Mouse (Mus musculus) neural tube, embryonic 14.5 days (tissue): Measurements from ENCODE around the gene Pir. TPM values are rescaled to one million over a fixed set of nuclear protein-coding genes. Genes with fewer than 3 reads are reported as not detected.

Experiments
- ATAC-seq: fragments of 200-750 bp; cut with Nextera tagmentation; 2 replicates; pipeline ENCODE4 v1.8.0; 2017; ENCODE audit warnings: low read depth, mild to moderate bottlenecking, moderate TSS enrichment, moderate library complexity
- H3K27ac ChIP-seq: fragments of 300-500 bp; sonication (generic); 2 replicates; pipeline ENCODE4 v1.5.1; 2014; ENCODE audit warnings: low read depth, mild to moderate bottlenecking, control low read depth, low read length, moderate library complexity, mixed read lengths
- H3K27me3 ChIP-seq: fragments of 300-500 bp; sonication (generic); 2 replicates; pipeline ENCODE4 v1.6.1; 2014; ENCODE audit warnings: low read length; ENCODE audit not compliant: control insufficient read depth, insufficient read depth
- H3K36me3 ChIP-seq: fragments of 300-500 bp; sonication (generic); 2 replicates; pipeline ENCODE4 v1.6.1; 2014; ENCODE audit warnings: low read length, mixed read lengths; ENCODE audit not compliant: control insufficient read depth, insufficient read depth
- H3K4me1 ChIP-seq: fragments of 300-500 bp; sonication (generic); 2 replicates; pipeline ENCODE4 v1.6.1; 2014; ENCODE audit warnings: low read length; ENCODE audit not compliant: control insufficient read depth, insufficient read depth
- H3K4me2 ChIP-seq: fragments of 300-500 bp; sonication (generic); 2 replicates; pipeline ENCODE4 v1.6.1; 2014; ENCODE audit warnings: mild to moderate bottlenecking, low read depth, low read length, control low read depth
- H3K4me3 ChIP-seq: fragments of 300-500 bp; sonication (generic); 2 replicates; pipeline ENCODE4 v1.5.1; 2014; ENCODE audit warnings: low read depth, low read length, control low read depth, mixed read lengths
- H3K9ac ChIP-seq: fragments of 300-500 bp; sonication (generic); replicated peaks from 2 replicates; pipeline ENCODE4 v1.6.1; 2014; ENCODE audit warnings: low read depth, mild to moderate bottlenecking, control low read depth, low read length, mixed read lengths
- H3K9me3 ChIP-seq: fragments of 300-500 bp; sonication (generic); 2 replicates; pipeline ENCODE4 v1.6.1; 2016; ENCODE audit warnings: low read length; ENCODE audit not compliant: control insufficient read depth
- WGBS: fragments of 180-500 bp; shearing (Covaris S2); extraction: QIAGEN DNeasy Blood & Tissue Kit; methylation state at CpG from one replicate; pipeline ENCODE4 v1.1.7; 2014; 5-methylcytosine and 5-hydroxymethylcytosine counted together
- polyA plus RNA-seq: library from polyadenylated mRNA; unstranded; fragments of >200 nt; fragmentation: Nextera tagmentation; extraction: Ambion mirVana; gene quantifications from 2 replicates; pipeline ENCODE4 v1.2.1, GENCODE M21; 2014

Gene Pir
- polyA plus RNA-seq, 1 experiment from 2014 or later, result 2.5 TPM

DNA sequence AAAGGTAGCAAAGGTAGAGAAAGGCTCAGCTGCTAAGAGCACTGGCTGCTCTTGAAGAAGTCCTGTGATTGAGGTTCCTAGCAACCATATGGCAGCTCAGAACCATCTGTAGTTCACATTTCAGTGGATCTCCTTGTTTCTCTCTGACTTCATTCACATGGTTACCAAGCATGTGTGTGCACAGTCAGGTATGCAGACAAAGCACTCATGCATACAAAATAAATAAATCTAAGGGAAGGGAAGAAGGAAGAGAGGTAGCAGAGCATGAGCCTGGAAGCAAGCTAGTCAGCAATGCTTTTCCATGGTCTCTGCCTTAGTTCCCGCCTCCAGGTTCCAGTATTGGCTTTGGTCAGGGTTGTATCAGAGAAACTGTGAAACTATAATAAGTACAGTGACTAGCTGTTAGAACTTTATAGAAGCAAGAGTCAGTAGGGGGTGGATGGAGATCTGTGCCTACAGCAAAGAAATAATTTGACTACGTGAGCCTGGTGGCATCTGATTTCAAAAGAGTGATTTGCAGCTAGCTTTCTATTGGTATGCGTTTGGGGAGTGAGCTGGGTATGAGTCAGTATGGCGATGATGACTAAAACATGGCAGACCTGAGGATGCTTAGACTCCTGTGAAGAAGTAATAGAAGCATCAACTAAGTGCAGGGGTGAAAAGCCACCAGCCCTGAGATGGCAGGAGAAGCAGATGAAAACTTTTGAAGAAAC, 96.1 kb downstream of the Pir start:
- Histone ChIP-seq H3K27me3 (no peaks in the 10 kb centered on the region), H3K36me3 (no peaks in the 10 kb centered on the region), H3K9ac (no peak overlapping the region), H3K9me3 (no peaks in the 10 kb centered on the region), H3K4me3 (no peak overlapping the region), H3K27ac (no peak overlapping the region), H3K4me1 (no peaks in the 10 kb centered on the region), H3K4me2 (no peak overlapping the region)
- ATAC-seq, result no peak
- WGBS, result 86% methylated on average over 4 of the region's 4 CpGs

DNA sequence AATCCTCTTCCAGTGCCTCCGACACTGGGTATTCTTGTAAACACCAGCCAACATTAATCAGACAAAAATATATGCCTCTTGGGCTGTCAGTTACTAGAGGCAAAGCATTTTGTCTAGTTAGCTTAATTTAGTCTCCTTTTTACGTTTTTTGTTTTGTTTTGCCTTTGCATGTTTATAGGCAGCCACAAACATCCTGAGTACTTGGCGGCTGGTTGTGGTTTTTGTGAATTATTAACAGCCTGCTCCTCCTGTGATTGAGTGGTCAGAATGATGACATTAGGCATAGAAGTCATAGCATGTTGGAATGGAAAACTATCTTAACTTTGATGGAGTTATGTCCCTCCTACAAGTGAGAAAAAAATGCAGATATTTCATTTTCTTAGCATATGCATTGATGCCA, 101.4 kb downstream of the Pir start:
- H3K4me3 ChIP-seq, result no peak overlapping the region
- no peaks in the 10 kb centered on the region for H3K4me1 ChIP-seq
- H3K27ac ChIP-seq, result no peak overlapping the region
- H3K36me3 ChIP-seq, result no peaks in the 10 kb centered on the region
- no peaks in the 10 kb centered on the region for H3K27me3 ChIP-seq
- H3K4me2 ChIP-seq, result no peak overlapping the region
- no peaks in the 10 kb centered on the region for H3K9me3 ChIP-seq
- no peak overlapping the region for H3K9ac ChIP-seq
- ATAC-seq, result no peak
- WGBS, result 80% methylated on average over 3 of the region's 3 CpGs

DNA sequence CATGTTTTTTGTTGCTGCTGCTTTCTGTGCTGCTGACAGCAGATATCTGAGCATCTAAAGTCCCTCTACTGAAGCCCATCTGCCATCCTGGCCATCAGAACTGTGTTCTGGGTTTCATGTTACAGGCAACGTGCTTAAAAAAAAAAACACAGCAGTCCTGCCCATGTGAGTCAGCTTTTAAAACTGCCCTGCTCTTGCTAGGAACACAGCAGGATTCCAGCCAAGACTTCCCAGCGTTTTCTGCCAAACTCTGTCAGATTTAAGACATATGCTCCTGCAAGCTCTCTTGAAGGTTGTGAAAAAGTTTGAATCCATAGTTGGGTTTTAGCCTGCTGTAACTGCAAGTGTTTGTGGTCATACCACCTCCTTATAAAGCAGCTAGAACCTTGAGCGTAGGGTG, 103.9 kb downstream of the Pir start, which contains the start of gene Vegfd:
Gene Vegfd (plus strand): TSS at position 298 of the 400 bp plus-strand sequence.
- H3K4me2 ChIP-seq, result no peak within 1 kb of the TSS
- no peak within 1 kb of the TSS for H3K4me3 ChIP-seq
- H3K9me3 ChIP-seq, result no peaks in the 10 kb centered on the region
- 47% methylated on average over 3 of the region's 3 CpGs for WGBS
- no peaks in the 10 kb centered on the region for H3K36me3 ChIP-seq
- ATAC-seq, result no peak
- no peak within 1 kb of the TSS for H3K27ac ChIP-seq
- no peak within 1 kb of the TSS for H3K9ac ChIP-seq
- no peaks in the 10 kb centered on the region for H3K27me3 ChIP-seq
- no peaks in the 10 kb centered on the region for H3K4me1 ChIP-seq

DNA sequence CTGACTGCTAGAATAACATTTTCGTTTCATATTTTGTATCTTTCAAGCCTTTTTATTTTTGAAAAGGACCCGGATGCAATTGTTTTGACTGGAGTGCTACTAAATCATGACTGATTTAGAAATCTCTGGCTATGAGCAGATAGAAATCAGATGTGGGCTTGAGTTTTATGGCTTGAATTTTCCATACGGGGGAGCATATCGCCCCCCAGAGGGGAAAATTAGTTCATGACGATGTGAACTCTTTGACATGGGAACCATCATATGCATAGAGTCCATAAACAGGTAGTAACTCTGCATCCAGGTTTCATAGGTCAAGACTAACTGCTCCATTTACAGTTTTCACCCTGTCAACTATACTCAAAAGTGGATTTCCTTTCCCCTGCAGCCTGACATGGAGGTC, 105.4 kb downstream of the Pir start:
- 61% methylated on average over 5 of the region's 5 CpGs for WGBS
- no peak overlapping the region for H3K9ac ChIP-seq
- no peaks in the 10 kb centered on the region for H3K4me1 ChIP-seq
- no peak overlapping the region for H3K4me3 ChIP-seq
- no peaks in the 10 kb centered on the region for H3K27me3 ChIP-seq
- H3K4me2 ChIP-seq, result no peak overlapping the region
- H3K27ac ChIP-seq, result no peak overlapping the region
- no peaks in the 10 kb centered on the region for H3K9me3 ChIP-seq
- no peaks in the 10 kb centered on the region for H3K36me3 ChIP-seq
- ATAC-seq, result no peak

DNA sequence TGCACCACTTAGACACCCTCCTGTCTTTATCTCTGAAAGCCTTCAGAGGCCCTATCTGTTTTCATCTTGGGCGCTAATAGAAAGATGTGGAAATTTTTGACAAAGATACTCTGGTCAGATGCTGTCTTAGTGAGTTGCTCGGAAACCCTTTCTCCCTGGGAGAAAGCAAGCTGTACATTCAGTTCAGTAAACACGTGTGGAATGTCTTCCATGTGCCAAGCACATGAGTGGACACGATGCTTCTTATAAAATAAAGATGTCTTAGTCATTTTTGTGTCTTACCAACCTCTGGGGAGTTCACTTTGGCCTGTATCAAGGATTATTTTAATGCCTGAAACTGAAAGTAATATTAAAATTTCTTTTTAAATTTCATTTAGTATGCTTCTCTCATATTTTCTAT, 110.5 kb downstream of the Pir start:
- Histone ChIP-seq H3K4me1 (no peaks in the 10 kb centered on the region), H3K9me3 (no peaks in the 10 kb centered on the region), H3K4me2 (no peak overlapping the region), H3K4me3 (no peak overlapping the region), H3K36me3 (no peaks in the 10 kb centered on the region), H3K27ac (no peak overlapping the region), H3K9ac (no peak overlapping the region), H3K27me3 (no peaks in the 10 kb centered on the region)
- no peak for ATAC-seq
- WGBS, result 81% methylated on average over 4 of the region's 4 CpGs

DNA sequence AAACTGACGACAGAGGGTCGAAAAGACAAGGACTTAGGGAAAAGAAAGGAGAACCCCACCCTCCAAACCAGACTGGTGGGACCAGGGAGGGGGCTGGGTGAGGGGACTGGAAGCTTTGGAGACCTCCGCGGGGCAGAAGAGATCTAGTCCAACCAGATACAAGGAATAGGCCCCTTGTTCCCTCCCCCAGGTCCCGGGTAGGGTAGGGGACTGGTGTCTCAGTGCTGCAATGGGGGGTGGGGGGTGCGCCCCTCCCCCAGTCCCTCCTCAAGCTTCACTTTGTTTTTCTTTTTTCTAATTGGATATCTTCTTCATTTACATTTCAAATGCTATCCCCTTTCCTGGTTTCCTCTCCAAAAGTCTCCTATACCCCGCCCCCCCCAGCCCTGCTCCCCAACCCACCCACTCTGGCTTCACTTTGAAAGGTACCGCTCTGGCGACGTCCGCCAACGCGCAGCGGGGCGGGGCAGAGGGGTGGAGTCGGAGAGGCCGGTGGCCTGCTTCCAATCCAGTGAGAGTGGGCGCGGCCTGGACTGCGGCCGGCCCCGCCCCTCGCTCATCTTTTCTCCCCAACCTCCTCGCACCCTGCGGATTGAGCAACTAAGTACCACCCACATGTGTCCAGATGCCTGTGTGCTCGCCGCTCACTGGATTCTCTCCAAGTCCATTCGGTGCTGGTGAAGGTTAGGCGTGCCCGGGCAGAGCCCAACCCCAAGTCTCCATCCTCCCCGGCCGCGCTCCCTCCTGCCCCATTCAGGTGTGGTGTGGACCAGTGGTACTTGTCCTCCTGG, 112.6 kb downstream of the Pir start:
- Histone ChIP-seq H3K27ac (no peak overlapping the region), H3K36me3 (no peaks in the 10 kb centered on the region), H3K9me3 (no peaks in the 10 kb centered on the region), H3K4me1 (no peaks in the 10 kb centered on the region), H3K4me3 (peak overlapping the region; percentile 28), H3K9ac (no peak overlapping the region; the same call in 1 of the 2 replicates), H3K27me3 (no peaks in the 10 kb centered on the region), H3K4me2 (peak overlapping the region; percentile 59)
- 27% methylated on average over 26 of the region's 33 CpGs for whole genome bisulfite sequencing
- peak; percentile 99 for ATAC-seq

DNA sequence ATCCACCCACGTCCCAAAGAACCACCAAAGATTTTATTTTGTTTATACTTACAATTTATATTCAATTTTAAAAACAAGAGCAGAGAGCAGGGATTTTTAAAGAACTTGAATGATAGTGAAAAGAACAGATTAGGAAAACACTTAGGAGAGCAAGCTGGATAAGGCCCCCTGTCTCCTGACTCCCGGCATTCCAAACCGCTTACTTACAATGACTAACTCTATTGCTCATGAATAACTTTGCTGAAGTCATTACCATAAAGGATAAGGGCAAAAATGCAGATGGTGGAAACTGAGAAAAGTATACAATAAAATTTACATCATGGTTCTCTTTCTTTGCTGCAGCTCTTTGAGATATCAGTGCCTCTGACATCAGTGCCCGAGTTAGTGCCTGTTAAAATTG, 124.9 kb downstream of the Pir start:
- Histone ChIP-seq H3K27me3 (no peaks in the 10 kb centered on the region), H3K27ac (no peak overlapping the region), H3K4me1 (no peaks in the 10 kb centered on the region), H3K4me2 (no peak overlapping the region), H3K36me3 (no peaks in the 10 kb centered on the region), H3K9me3 (no peaks in the 10 kb centered on the region), H3K9ac (no peak overlapping the region), H3K4me3 (no peak overlapping the region)
- 80% methylated on average over 4 of the region's 4 CpGs for WGBS
- no peak for ATAC-seq

DNA sequence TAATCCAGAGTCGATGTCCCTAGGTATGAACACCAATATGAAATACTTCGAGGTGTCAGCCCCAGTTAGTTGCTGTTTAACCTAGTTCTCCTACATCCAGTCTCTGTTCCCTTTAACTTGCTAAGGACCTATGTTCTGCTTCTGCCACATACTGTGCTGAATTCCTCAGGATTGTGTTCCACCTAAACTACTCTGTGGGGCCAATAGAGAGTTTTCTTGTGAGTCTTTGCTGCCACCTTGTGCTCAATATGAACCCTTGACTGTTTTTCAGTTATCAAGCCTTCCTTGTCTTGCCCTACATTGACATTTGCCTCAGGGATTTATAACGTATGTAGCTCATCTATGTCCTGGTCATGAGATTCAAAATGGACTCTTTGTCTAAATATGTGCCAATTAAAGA, 129.3 kb downstream of the Pir start:
- no peaks in the 10 kb centered on the region for H3K36me3 ChIP-seq
- whole genome bisulfite sequencing, result 61% methylated on average over 3 of the region's 3 CpGs
- no peak overlapping the region for H3K27ac ChIP-seq
- H3K9ac ChIP-seq, result no peak overlapping the region
- H3K4me1 ChIP-seq, result no peaks in the 10 kb centered on the region
- no peak overlapping the region for H3K4me3 ChIP-seq
- ATAC-seq, result peak; percentile 46; the same call in 1 of the 2 replicates
- no peak overlapping the region for H3K4me2 ChIP-seq
- no peaks in the 10 kb centered on the region for H3K9me3 ChIP-seq
- no peaks in the 10 kb centered on the region for H3K27me3 ChIP-seq

DNA sequence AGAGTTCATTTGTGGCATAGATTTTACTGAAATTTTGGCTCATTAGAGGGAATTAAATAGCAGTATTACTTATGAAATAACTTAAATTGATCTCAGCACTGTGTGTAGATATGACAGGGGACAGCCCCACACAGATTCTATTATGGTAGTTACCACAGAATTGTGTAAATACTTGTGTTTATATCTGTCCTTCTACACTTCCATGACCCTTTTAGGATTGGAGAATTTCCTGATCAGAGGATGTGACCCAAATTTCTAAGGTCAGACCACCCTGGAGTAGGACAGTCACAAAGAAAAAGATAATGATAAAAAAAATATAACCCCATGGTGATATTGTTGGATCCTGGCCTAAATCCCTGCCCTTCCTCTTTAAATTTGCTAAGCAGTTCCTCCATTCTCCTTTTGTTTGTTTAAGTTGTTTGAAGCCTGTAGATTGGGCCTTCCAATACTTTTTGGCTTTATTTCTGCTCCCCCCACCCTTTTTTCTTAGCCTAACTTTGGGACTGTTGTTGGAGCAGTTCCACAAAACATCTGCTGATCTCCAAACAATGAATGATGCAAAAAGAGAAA, 136.0 kb downstream of the Pir start:
- no peaks in the 10 kb centered on the region for H3K36me3 ChIP-seq
- no peak overlapping the region for H3K27ac ChIP-seq
- no peak for ATAC-seq
- H3K4me2 ChIP-seq, result no peak overlapping the region
- H3K4me3 ChIP-seq, result no peak overlapping the region
- H3K4me1 ChIP-seq, result no peaks in the 10 kb centered on the region
- H3K9ac ChIP-seq, result no peak overlapping the region
- H3K27me3 ChIP-seq, result no peaks in the 10 kb centered on the region
- no peaks in the 10 kb centered on the region for H3K9me3 ChIP-seq
